ENCODE assay signal across 18 mouse cellular contexts in genomic region chr10:4732328-4732727, GRCm38 (mm10).
DNase-seq lines count a peak whose midpoint lies in the region; ATAC-seq and TF ChIP-seq lines count a peak whose summit lies in the region.
"Had no signal": no experiment of that assay in that cellular context is flagged by ENCODE, and none has a peak within 500 bp of the region (broad histone marks: within the 10 kb centered on the region; RNA-seq: fewer than 3 reads in every experiment).

No protein-coding gene starts in this region.

- no peaks in the 10 kb centered on the region for H3K36me3 ChIP-seq in embryonic facial prominence, embryonic 14.5 days (ENCODE audit: control insufficient read depth, insufficient read depth, low read length)
- no peaks in the 10 kb centered on the region for H3K36me3 ChIP-seq in embryonic facial prominence, embryonic 10.5 days (replicated peaks)
- no peaks in the 10 kb centered on the region for H3K36me3 ChIP-seq in heart, embryonic 10.5 days
- H3K36me3 ChIP-seq in liver, adult 2 months (ENCODE audit: control insufficient read depth, insufficient read depth, low read length) = no peaks in the 10 kb centered on the region
- H3K36me3 ChIP-seq in liver, embryonic 11.5 days (ENCODE audit: control insufficient read depth, insufficient read depth, low read length) = no peaks in the 10 kb centered on the region
- H3K36me3 ChIP-seq: embryonic facial prominence, embryonic 13.5 days; heart, embryonic 13.5 days; hindbrain, embryonic 13.5 days had no signal

- H3K9ac ChIP-seq in embryonic facial prominence, embryonic 14.5 days (ENCODE audit: low read depth, low read length) = no peak overlapping the region
- no peak overlapping the region for H3K9ac ChIP-seq in liver, adult 2 months (ENCODE audit: low read depth, low read length)
- H3K9ac ChIP-seq in liver, embryonic 11.5 days (ENCODE audit: low read depth, low read length) = no peak overlapping the region
- H3K9ac ChIP-seq: embryonic facial prominence, embryonic 13.5 days; forebrain, embryonic 13.5 days; forebrain, postnatal 0 days; heart, embryonic 13.5 days; hindbrain, embryonic 13.5 days had no signal

- H3K9me3 ChIP-seq in embryonic facial prominence, embryonic 14.5 days (ENCODE audit: control insufficient read depth, low read length) = no peaks in the 10 kb centered on the region
- no peaks in the 10 kb centered on the region for H3K9me3 ChIP-seq in embryonic facial prominence, embryonic 10.5 days
- H3K9me3 ChIP-seq in heart, embryonic 10.5 days = no peaks in the 10 kb centered on the region
- no peaks in the 10 kb centered on the region for H3K9me3 ChIP-seq in liver, embryonic 11.5 days (ENCODE audit: control insufficient read depth, low read length)
- H3K9me3 ChIP-seq: embryonic facial prominence, embryonic 13.5 days; forebrain, embryonic 13.5 days; heart, embryonic 13.5 days; hindbrain, embryonic 13.5 days had no signal

- no peak overlapping the region for H3K27ac ChIP-seq in embryonic facial prominence, embryonic 14.5 days (replicated peaks; ENCODE audit: low read depth, low read length)
- H3K27ac ChIP-seq in embryonic facial prominence, embryonic 10.5 days (replicated peaks) = no peak overlapping the region
- no peak overlapping the region for H3K27ac ChIP-seq in heart, embryonic 10.5 days
- H3K27ac ChIP-seq in liver, adult 2 months (replicated peaks; ENCODE audit: insufficient read depth, low read depth, low read length) = no peak overlapping the region
- H3K27ac ChIP-seq in liver, embryonic 11.5 days (ENCODE audit: low read depth, low read length) = no peak overlapping the region
- H3K27ac ChIP-seq: embryonic facial prominence, embryonic 13.5 days; forebrain, embryonic 13.5 days; heart, embryonic 13.5 days; hindbrain, embryonic 13.5 days; hindbrain, postnatal 0 days had no signal

- peak; percentile 17 for DNase-seq in embryonic facial prominence, embryonic 14.5 days (ENCODE audit: low spot score)
- DNase-seq in embryonic facial prominence, embryonic 10.5 days (ENCODE audit: low spot score) = no peak
- DNase-seq in heart, adult 18-20 months = peak; percentile 15 to 32
- no peak for DNase-seq in heart, embryonic 10.5 days (ENCODE audit: low spot score)
- peak; percentile 7 for DNase-seq in liver, adult 2 months (ENCODE audit: extremely low read depth, low read depth, low spot score)
- no peak for DNase-seq in liver, embryonic 11.5 days (ENCODE audit: low spot score)
- DNase-seq in cerebellum, postnatal 25 days = no peak
- DNase-seq: cerebellum, adult 11 months; cerebellum, adult 8-10 months; cerebellum, postnatal 14 days; forebrain, postnatal 0 days; kidney, adult 11 months; kidney, adult 9 months had no signal

- no peaks in the 10 kb centered on the region for H3K79me2 ChIP-seq in liver, adult 2 months (ENCODE audit: control insufficient read depth, insufficient read depth, low read length)

- TF ChIP-seq CTCF in liver, adult 2 months (IDR thresholded peaks at IDR 0.05; ENCODE audit: low read depth, low read length) = no peak

- 53% methylated on average over 2 of the region's 2 CpGs for WGBS in embryonic facial prominence, embryonic 14.5 days
- WGBS in embryonic facial prominence, embryonic 10.5 days = 66% methylated on average over 2 of the region's 2 CpGs
- 59% methylated on average over 2 of the region's 2 CpGs for WGBS in heart, embryonic 10.5 days
- whole genome bisulfite sequencing in liver, adult 2 months = 40% methylated on average over 2 of the region's 2 CpGs
- WGBS in liver, embryonic 11.5 days = 58% methylated on average over 2 of the region's 2 CpGs

- no peak overlapping the region for H3K4me3 ChIP-seq in embryonic facial prominence, embryonic 14.5 days (ENCODE audit: low read depth, low read length)
- H3K4me3 ChIP-seq in embryonic facial prominence, embryonic 10.5 days = no peak overlapping the region
- no peak overlapping the region for H3K4me3 ChIP-seq in heart, embryonic 10.5 days
- no peak overlapping the region for H3K4me3 ChIP-seq in liver, adult 2 months (ENCODE audit: insufficient read depth, low read depth, low read length)
- no peak overlapping the region for H3K4me3 ChIP-seq in liver, embryonic 11.5 days (ENCODE audit: low read depth, low read length)
- H3K4me3 ChIP-seq: embryonic facial prominence, embryonic 13.5 days; forebrain, embryonic 13.5 days; heart, embryonic 13.5 days; hindbrain, embryonic 13.5 days had no signal

- H3K27me3 ChIP-seq in embryonic facial prominence, embryonic 14.5 days (replicated peaks; ENCODE audit: control insufficient read depth, insufficient read depth, low read length) = no peaks in the 10 kb centered on the region
- no peaks in the 10 kb centered on the region for H3K27me3 ChIP-seq in embryonic facial prominence, embryonic 10.5 days (replicated peaks; ENCODE audit: low read depth, poor library complexity, severe bottlenecking)
- H3K27me3 ChIP-seq in heart, embryonic 10.5 days (ENCODE audit: insufficient read depth, poor library complexity, severe bottlenecking) = no peaks in the 10 kb centered on the region
- H3K27me3 ChIP-seq in liver, adult 2 months (ENCODE audit: control insufficient read depth, insufficient read depth, low read length) = no peaks in the 10 kb centered on the region
- H3K27me3 ChIP-seq in liver, embryonic 11.5 days (replicated peaks; ENCODE audit: control insufficient read depth, insufficient read depth, low read length) = no peaks in the 10 kb centered on the region
- H3K27me3 ChIP-seq: embryonic facial prominence, embryonic 13.5 days; forebrain, embryonic 13.5 days; heart, embryonic 13.5 days; hindbrain, embryonic 13.5 days had no signal

- no peak; the same call in 1 of the 2 replicates for ATAC-seq in embryonic facial prominence, embryonic 14.5 days (ENCODE audit: low read depth)
- no peak for ATAC-seq in liver, embryonic 11.5 days (replicated peaks; ENCODE audit: low FRiP score)
- ATAC-seq: forebrain, embryonic 13.5 days; forebrain, postnatal 0 days; hindbrain, postnatal 0 days had no signal

- TF ChIP-seq POLR2A in liver, adult 2 months (IDR thresholded peaks at IDR 0.05; ENCODE audit: extremely low read depth, insufficient read depth, low read length) = no peak

- H3K4me1 ChIP-seq in embryonic facial prominence, embryonic 14.5 days (ENCODE audit: control insufficient read depth, insufficient read depth, low read length) = no peaks in the 10 kb centered on the region
- H3K4me1 ChIP-seq in embryonic facial prominence, embryonic 10.5 days = no peaks in the 10 kb centered on the region
- no peaks in the 10 kb centered on the region for H3K4me1 ChIP-seq in heart, embryonic 10.5 days
- peaks cover 8% of the 10 kb centered on the region for H3K4me1 ChIP-seq in liver, adult 2 months (ENCODE audit: control insufficient read depth, insufficient read depth, low read length)
- H3K4me1 ChIP-seq in liver, embryonic 11.5 days (replicated peaks; ENCODE audit: control insufficient read depth, insufficient read depth, low read length) = no peaks in the 10 kb centered on the region
- H3K4me1 ChIP-seq: embryonic facial prominence, embryonic 13.5 days; forebrain, embryonic 13.5 days; heart, embryonic 13.5 days had no signal

- no peak overlapping the region for H3K4me2 ChIP-seq in embryonic facial prominence, embryonic 14.5 days (ENCODE audit: low read depth, low read length)
- no peak overlapping the region for H3K4me2 ChIP-seq in liver, embryonic 11.5 days
- H3K4me2 ChIP-seq: embryonic facial prominence, embryonic 13.5 days; forebrain, embryonic 13.5 days; heart, embryonic 13.5 days; hindbrain, embryonic 13.5 days had no signal

Comparison
In these comparisons a context has a peak if more than half of its experiments do, and no peak if none do; other contexts are left out.
1. DNase-seq: peak in embryonic facial prominence, embryonic 14.5 days (single experiment), heart, adult 18-20 months (2 of 2) and liver, adult 2 months (single experiment); none in embryonic facial prominence, embryonic 10.5 days (single experiment), heart, embryonic 10.5 days (single experiment), liver, embryonic 11.5 days (single experiment) and cerebellum, postnatal 25 days (0 of 2).